Mouse (Mus musculus): ENCODE measurements around the gene Tph1. TPM values are rescaled to one million over a fixed set of nuclear protein-coding genes. Genes with fewer than 3 reads are reported as not detected.

Gene Tph1
- total RNA-seq, 4 experiments from 2014 or later, result not detected

DNA sequence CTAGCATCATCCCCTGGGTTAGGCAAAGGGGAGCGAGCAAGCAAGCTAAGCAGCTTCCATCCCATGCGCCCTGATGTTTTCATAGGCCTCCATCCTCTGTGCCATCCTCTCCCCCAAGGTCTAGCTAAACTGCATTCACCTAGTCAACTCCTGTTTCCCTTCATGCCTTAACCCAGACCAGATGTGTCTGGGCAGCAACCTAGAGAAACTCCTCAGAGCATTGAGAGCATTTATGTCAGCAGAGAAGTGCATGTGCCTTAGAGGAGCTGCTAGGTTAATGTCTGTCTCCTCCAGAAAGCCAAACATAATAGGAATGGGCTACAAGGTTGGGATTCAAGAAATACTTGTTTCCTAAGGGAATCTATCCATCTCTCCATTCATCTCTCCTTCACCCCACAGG lies 75.3 kb downstream of the Tph1 start:
- DNase-seq, result no peak

Other genes with a start within 250 kb of the Tph1 start
- gene Sergef, start 32.7 kb downstream of the Tph1 start, total RNA-seq (2022), result 10 to 100 TPM; 29.2 to 47.3 (median 37.2) TPM
- gene Saal1, start 38.1 kb upstream of the Tph1 start, total RNA-seq (2022), result 10 to 100 TPM in 2 of 4 experiments, 1 to 10 TPM in 2; 6.4 to 12.4 (median 10.2) TPM
- gene Saa3, start 43.2 kb upstream of the Tph1 start, total RNA-seq (2022), result 1 to 10 TPM; 1.1 to 7.4 (median 4.6) TPM
- gene Saa4, start 60.1 kb upstream of the Tph1 start, total RNA-seq (2022), result not detected
- not detected for gene Saa1, start 70.4 kb upstream of the Tph1 start, total RNA-seq (2022)
- not detected for gene Saa2, start 79.3 kb upstream of the Tph1 start, total RNA-seq (2022)
- gene Hps5, start 123.5 kb upstream of the Tph1 start, total RNA-seq (2022), result 10 to 100 TPM; 26.4 to 40.6 (median 34.7) TPM
- gene Gtf2h1, start 123.6 kb upstream of the Tph1 start, total RNA-seq (2022), result 10 to 100 TPM; 32.0 to 41.3 (median 39.0) TPM
- 100 to 1,000 TPM; 146 to 275 (median 231) TPM for gene Ldha, start 168.9 kb upstream of the Tph1 start, total RNA-seq (2022)
- gene Ldhc, start 188.7 kb upstream of the Tph1 start, total RNA-seq (2022), result not detected
- gene Tsg101, start 247.4 kb upstream of the Tph1 start, total RNA-seq (2022), result 10 to 100 TPM; 72.4 to 91.6 (median 78.7) TPM

Measured in adrenal gland, adult 8-10 months (tissue).